Mouse (Mus musculus): ENCODE results near the gene Srsf3.
"Not testable (repeated sequence)": the region's sequence is repeated elsewhere in the genome, so short reads cannot be mapped to it uniquely, and the experiment has no call there.

Gene Srsf3

GRCm38 (mm10) chr17:29032274-29033069, at the start of gene Srsf3:
Srsf3 (plus strand) TSS chr17:29032628.
- in situ Hi-C loops (cut with MboI, MseI), result no loop called here

GRCm38 (mm10) chr17:28984724-28985420, 47.6 kb upstream of the Srsf3 start:
- in situ Hi-C loops (cut with MboI, MseI), result no loop called here

- in situ Hi-C loops (cut with MboI, MseI), result no loop called here
Observed at GRCm38 (mm10) chr17:28986833-28987232, 45.6 kb upstream of the Srsf3 start.

GRCm38 (mm10) chr17:28987713-28988112, 44.7 kb upstream of the Srsf3 start:
- in situ Hi-C loops (cut with MboI, MseI), result no loop called here

GRCm38 (mm10) chr17:28988291-28988690, 44.1 kb upstream of the Srsf3 start:
- in situ Hi-C loops (cut with MboI, MseI), result no loop called here

GRCm38 (mm10) chr17:28988996-28989395, 43.4 kb upstream of the Srsf3 start:
- in situ Hi-C loops (cut with MboI, MseI), result no loop called here

GRCm38 (mm10) chr17:28990060-28990459, 42.4 kb upstream of the Srsf3 start:
- in situ Hi-C loops (cut with MboI, MseI), result no loop called here

GRCm38 (mm10) chr17:28991286-28991685, 41.1 kb upstream of the Srsf3 start:
- in situ Hi-C loops (cut with MboI, MseI), result no loop called here

GRCm38 (mm10) chr17:28992105-28992504, 40.3 kb upstream of the Srsf3 start:
- in situ Hi-C loops (cut with MboI, MseI), result no loop called here

GRCm38 (mm10) chr17:28993004-28993403, 39.4 kb upstream of the Srsf3 start:
- in situ Hi-C loops (cut with MboI, MseI), result not testable (repeated sequence)

GRCm38 (mm10) chr17:28994615-28995014, 37.8 kb upstream of the Srsf3 start:
- in situ Hi-C loops (cut with MboI, MseI), result no loop called here

- in situ Hi-C loops (cut with MboI, MseI), result no loop called here
Observed at GRCm38 (mm10) chr17:29000465-29000864, 32.0 kb upstream of the Srsf3 start.

GRCm38 (mm10) chr17:29003740-29004139, 28.7 kb upstream of the Srsf3 start:
- in situ Hi-C loops (cut with MboI, MseI), result no loop called here

- in situ Hi-C loops (cut with MboI, MseI), result no loop called here
Observed at GRCm38 (mm10) chr17:29005002-29005401, 27.4 kb upstream of the Srsf3 start.

GRCm38 (mm10) chr17:29006812-29007211, 25.6 kb upstream of the Srsf3 start:
- in situ Hi-C loops (cut with MboI, MseI), result no loop called here

- in situ Hi-C loops (cut with MboI, MseI), result no loop called here
Observed at GRCm38 (mm10) chr17:29007243-29007640, 25.2 kb upstream of the Srsf3 start.

GRCm38 (mm10) chr17:29007641-29008325, 24.6 kb upstream of the Srsf3 start, which contains the start of gene Stk38:
Stk38 (minus strand) TSS chr17:29007995.
- in situ Hi-C loops (cut with MboI, MseI), result no loop called here

GRCm38 (mm10) chr17:29008326-29008650, 24.1 kb upstream of the Srsf3 start:
- in situ Hi-C loops (cut with MboI, MseI), result no loop called here

GRCm38 (mm10) chr17:29009181-29009580, 23.2 kb upstream of the Srsf3 start:
- in situ Hi-C loops (cut with MboI, MseI), result no loop called here

GRCm38 (mm10) chr17:29014235-29014634, 18.2 kb upstream of the Srsf3 start:
- in situ Hi-C loops (cut with MboI, MseI), result no loop called here

- in situ Hi-C loops (cut with MboI, MseI), result no loop called here
Observed at GRCm38 (mm10) chr17:29015638-29016037, 16.8 kb upstream of the Srsf3 start.

- in situ Hi-C loops (cut with MboI, MseI), result no loop called here
Observed at GRCm38 (mm10) chr17:29016705-29017104, 15.7 kb upstream of the Srsf3 start.

Measured in T-helper 2 cell (primary cell).